Mouse (Mus musculus): Measurements from ENCODE around the gene Rasl11a. TPM values are rescaled to one million over a fixed set of nuclear protein-coding genes. Genes with fewer than 3 reads are reported as not detected.
"Not testable (repeated sequence)": the region's sequence is repeated elsewhere in the genome, so short reads cannot be mapped to it uniquely, and the experiment has no call there.

Gene Rasl11a
- polyA plus RNA-seq, 1 experiment: 35.3 TPM

GRCm38 (mm10) chr5:146865511-146865910, 20.6 kb downstream of the Rasl11a start:
- H3K36me3 ChIP-seq (ENCODE audit: control insufficient read depth, insufficient read depth): no peaks in the 10 kb centered on the region
- H3K4me3 ChIP-seq (ENCODE audit: insufficient read depth, poor library complexity, severe bottlenecking): no peak overlapping the region
- TF ChIP-seq CEBPB (IDR thresholded peaks at IDR 0.05; ENCODE audit: low read depth): no peak
- no peak for TF ChIP-seq MAX (IDR thresholded peaks at IDR 0.05)
- TF ChIP-seq MYOG (IDR thresholded peaks at IDR 0.05; ENCODE audit: control insufficient read depth, extremely low read depth, insufficient read length): no peak
- TF ChIP-seq USF1 (IDR thresholded peaks at IDR 0.05; ENCODE audit: low read depth): no peak
- TF ChIP-seq FOSL1 (IDR thresholded peaks at IDR 0.05; ENCODE audit: insufficient read depth, low read length, poor library complexity, severe bottlenecking): no peak
- TF ChIP-seq CTCF (IDR thresholded peaks at IDR 0.05; ENCODE audit: control insufficient read depth, insufficient read depth, insufficient read length): no peak
- no peak for TF ChIP-seq MYOD1 (IDR thresholded peaks at IDR 0.05; ENCODE audit: control insufficient read depth, insufficient read length, low read depth)
- no peaks in the 10 kb centered on the region for H3K79me3 ChIP-seq (ENCODE audit: low read depth)
- no peaks in the 10 kb centered on the region for H3K27me3 ChIP-seq (ENCODE audit: control insufficient read depth, insufficient read depth, insufficient read length)
- no peaks in the 10 kb centered on the region for H3K79me2 ChIP-seq (ENCODE audit: control insufficient read depth, insufficient read depth)
- H3ac ChIP-seq (ENCODE audit: control insufficient read depth, insufficient read length, low read depth): no peak overlapping the region

- H3K4me3 ChIP-seq (ENCODE audit: insufficient read depth, poor library complexity, severe bottlenecking): no peak overlapping the region
- TF ChIP-seq CTCF (IDR thresholded peaks at IDR 0.05; ENCODE audit: control insufficient read depth, insufficient read depth, insufficient read length): no peak
- no peaks in the 10 kb centered on the region for H3K79me3 ChIP-seq (ENCODE audit: low read depth)
- no peaks in the 10 kb centered on the region for H3K36me3 ChIP-seq (ENCODE audit: control insufficient read depth, insufficient read depth)
- H3ac ChIP-seq (ENCODE audit: control insufficient read depth, insufficient read length, low read depth): no peak overlapping the region
- no peaks in the 10 kb centered on the region for H3K79me2 ChIP-seq (ENCODE audit: control insufficient read depth, insufficient read depth)
- no peaks in the 10 kb centered on the region for H3K27me3 ChIP-seq (ENCODE audit: control insufficient read depth, insufficient read depth, insufficient read length)
Measured at GRCm38 (mm10) chr5:146866277-146866676, 21.4 kb downstream of the Rasl11a start.

GRCm38 (mm10) chr5:146867246-146867945, 22.5 kb downstream of the Rasl11a start:
- Histone ChIP-seq H3K27me3 (ENCODE audit: control insufficient read depth, insufficient read depth, insufficient read length) (no peaks in the 10 kb centered on the region), H3K79me2 (ENCODE audit: control insufficient read depth, insufficient read depth) (no peaks in the 10 kb centered on the region), H3K36me3 (ENCODE audit: control insufficient read depth, insufficient read depth) (no peaks in the 10 kb centered on the region), H3K4me3 (ENCODE audit: insufficient read depth, poor library complexity, severe bottlenecking) (no peak overlapping the region), H3ac (ENCODE audit: control insufficient read depth, insufficient read length, low read depth) (peak overlapping the region; percentile 28), H3K79me3 (ENCODE audit: low read depth) (no peaks in the 10 kb centered on the region)
- TF ChIP-seq CEBPB (IDR thresholded peaks at IDR 0.05; ENCODE audit: low read depth) (no peak), USF1 (IDR thresholded peaks at IDR 0.05; ENCODE audit: low read depth) (no peak), MYOD1 (IDR thresholded peaks at IDR 0.05; ENCODE audit: control insufficient read depth, insufficient read length, low read depth) (no peak)

- H3K79me3 ChIP-seq (ENCODE audit: low read depth): no peaks in the 10 kb centered on the region
- H3ac ChIP-seq (ENCODE audit: control insufficient read depth, insufficient read length, low read depth): no peak overlapping the region
- no peaks in the 10 kb centered on the region for H3K27me3 ChIP-seq (ENCODE audit: control insufficient read depth, insufficient read depth, insufficient read length)
- no peak overlapping the region for H3K4me3 ChIP-seq (ENCODE audit: insufficient read depth, poor library complexity, severe bottlenecking)
- TF ChIP-seq FOSL1 (IDR thresholded peaks at IDR 0.05; ENCODE audit: insufficient read depth, low read length, poor library complexity, severe bottlenecking) (no peak), CEBPB (IDR thresholded peaks at IDR 0.05; ENCODE audit: low read depth) (no peak), MYOD1 (IDR thresholded peaks at IDR 0.05; ENCODE audit: control insufficient read depth, insufficient read length, low read depth) (no peak), MYOG (IDR thresholded peaks at IDR 0.05; ENCODE audit: control insufficient read depth, extremely low read depth, insufficient read length) (no peak), MAX (IDR thresholded peaks at IDR 0.05) (no peak), CTCF (IDR thresholded peaks at IDR 0.05; ENCODE audit: control insufficient read depth, insufficient read depth, insufficient read length) (no peak), USF1 (IDR thresholded peaks at IDR 0.05; ENCODE audit: low read depth) (no peak)
- no peaks in the 10 kb centered on the region for H3K36me3 ChIP-seq (ENCODE audit: control insufficient read depth, insufficient read depth)
- no peaks in the 10 kb centered on the region for H3K79me2 ChIP-seq (ENCODE audit: control insufficient read depth, insufficient read depth)
Measured at GRCm38 (mm10) chr5:146867946-146868314, 23.1 kb downstream of the Rasl11a start.

GRCm38 (mm10) chr5:146872981-146873631, 28.2 kb downstream of the Rasl11a start:
- no peak overlapping the region for H3ac ChIP-seq (ENCODE audit: control insufficient read depth, insufficient read length, low read depth)
- H3K36me3 ChIP-seq (ENCODE audit: control insufficient read depth, insufficient read depth): no peaks in the 10 kb centered on the region
- no peaks in the 10 kb centered on the region for H3K27me3 ChIP-seq (ENCODE audit: control insufficient read depth, insufficient read depth, insufficient read length)
- no peak overlapping the region for H3K4me3 ChIP-seq (ENCODE audit: insufficient read depth, poor library complexity, severe bottlenecking)
- TF ChIP-seq CTCF (IDR thresholded peaks at IDR 0.05; ENCODE audit: control insufficient read depth, insufficient read depth, insufficient read length): no peak
- no peak for TF ChIP-seq MAX (IDR thresholded peaks at IDR 0.05)
- TF ChIP-seq MYOG (IDR thresholded peaks at IDR 0.05; ENCODE audit: control insufficient read depth, extremely low read depth, insufficient read length): no peak
- no peak for TF ChIP-seq MYOD1 (IDR thresholded peaks at IDR 0.05; ENCODE audit: control insufficient read depth, insufficient read length, low read depth)
- no peak for TF ChIP-seq FOSL1 (IDR thresholded peaks at IDR 0.05; ENCODE audit: insufficient read depth, low read length, poor library complexity, severe bottlenecking)
- TF ChIP-seq USF1 (IDR thresholded peaks at IDR 0.05; ENCODE audit: low read depth): no peak
- TF ChIP-seq CEBPB (IDR thresholded peaks at IDR 0.05; ENCODE audit: low read depth): no peak
- H3K79me3 ChIP-seq (ENCODE audit: low read depth): no peaks in the 10 kb centered on the region
- no peaks in the 10 kb centered on the region for H3K79me2 ChIP-seq (ENCODE audit: control insufficient read depth, insufficient read depth)

GRCm38 (mm10) chr5:146876024-146876423, 31.2 kb downstream of the Rasl11a start:
- no peak overlapping the region for H3ac ChIP-seq (ENCODE audit: control insufficient read depth, insufficient read length, low read depth)
- H3K4me3 ChIP-seq (ENCODE audit: insufficient read depth, poor library complexity, severe bottlenecking): no peak overlapping the region
- H3K27me3 ChIP-seq (ENCODE audit: control insufficient read depth, insufficient read depth, insufficient read length): no peaks in the 10 kb centered on the region
- no peaks in the 10 kb centered on the region for H3K79me2 ChIP-seq (ENCODE audit: control insufficient read depth, insufficient read depth)
- H3K79me3 ChIP-seq (ENCODE audit: low read depth): no peaks in the 10 kb centered on the region
- TF ChIP-seq CTCF (IDR thresholded peaks at IDR 0.05; ENCODE audit: control insufficient read depth, insufficient read depth, insufficient read length) (no peak), USF1 (IDR thresholded peaks at IDR 0.05; ENCODE audit: low read depth) (no peak), MAX (IDR thresholded peaks at IDR 0.05) (no peak), FOSL1 (IDR thresholded peaks at IDR 0.05; ENCODE audit: insufficient read depth, low read length, poor library complexity, severe bottlenecking) (no peak)
- H3K36me3 ChIP-seq (ENCODE audit: control insufficient read depth, insufficient read depth): no peaks in the 10 kb centered on the region

GRCm38 (mm10) chr5:146877882-146878281, 33.0 kb downstream of the Rasl11a start:
- not testable (repeated sequence) for H3ac ChIP-seq (ENCODE audit: control insufficient read depth, insufficient read length, low read depth); H3K27me3 ChIP-seq (ENCODE audit: control insufficient read depth, insufficient read depth, insufficient read length); H3K4me3 ChIP-seq (ENCODE audit: insufficient read depth, poor library complexity, severe bottlenecking); H3K36me3 ChIP-seq (ENCODE audit: control insufficient read depth, insufficient read depth); H3K79me2 ChIP-seq (ENCODE audit: control insufficient read depth, insufficient read depth); H3K79me3 ChIP-seq (ENCODE audit: low read depth)

Data from C2C12 (cell line).